Mouse (Mus musculus) brown adipose tissue, adult 24 weeks (tissue): ENCODE measurements around the gene Tubb2a. TPM values are rescaled to one million over a fixed set of nuclear protein-coding genes. Genes with fewer than 3 reads are reported as not detected.
"Not testable (repeated sequence)": the region's sequence is repeated elsewhere in the genome, so short reads cannot be mapped to it uniquely, and the experiment has no call there.

Experiments
- H3K27ac ChIP-seq: fragments of 200-500 bp; replicated peaks from 2 replicates; pipeline ENCODE4 v1.5.1; 2012; ENCODE audit warnings: low read depth, mild to moderate bottlenecking, low read length
- H3K4me1 ChIP-seq: fragments of 200-500 bp; 2 replicates; pipeline ENCODE4 v1.6.1; 2012; ENCODE audit warnings: low read length, mixed read lengths; ENCODE audit not compliant: control insufficient read depth, insufficient read depth, insufficient read length
- H3K4me3 ChIP-seq: fragments of 200-500 bp; 2 replicates; pipeline ENCODE4 v1.5.1; 2012; ENCODE audit warnings: low read depth, mild to moderate bottlenecking, low read length, moderate library complexity; ENCODE audit not compliant: insufficient read depth
- polyA plus RNA-seq: library from polyadenylated mRNA; stranded (reverse); fragments of >200 nt; gene quantifications from 2 replicates; pipeline ENCODE4 v1.2.4, GENCODE M21; 2012; ENCODE audit not compliant: missing spikeins, insufficient read depth, insufficient read length

Tubb2a gene
- polyA plus RNA-seq, 1 experiment: 21.2 TPM

DNA sequence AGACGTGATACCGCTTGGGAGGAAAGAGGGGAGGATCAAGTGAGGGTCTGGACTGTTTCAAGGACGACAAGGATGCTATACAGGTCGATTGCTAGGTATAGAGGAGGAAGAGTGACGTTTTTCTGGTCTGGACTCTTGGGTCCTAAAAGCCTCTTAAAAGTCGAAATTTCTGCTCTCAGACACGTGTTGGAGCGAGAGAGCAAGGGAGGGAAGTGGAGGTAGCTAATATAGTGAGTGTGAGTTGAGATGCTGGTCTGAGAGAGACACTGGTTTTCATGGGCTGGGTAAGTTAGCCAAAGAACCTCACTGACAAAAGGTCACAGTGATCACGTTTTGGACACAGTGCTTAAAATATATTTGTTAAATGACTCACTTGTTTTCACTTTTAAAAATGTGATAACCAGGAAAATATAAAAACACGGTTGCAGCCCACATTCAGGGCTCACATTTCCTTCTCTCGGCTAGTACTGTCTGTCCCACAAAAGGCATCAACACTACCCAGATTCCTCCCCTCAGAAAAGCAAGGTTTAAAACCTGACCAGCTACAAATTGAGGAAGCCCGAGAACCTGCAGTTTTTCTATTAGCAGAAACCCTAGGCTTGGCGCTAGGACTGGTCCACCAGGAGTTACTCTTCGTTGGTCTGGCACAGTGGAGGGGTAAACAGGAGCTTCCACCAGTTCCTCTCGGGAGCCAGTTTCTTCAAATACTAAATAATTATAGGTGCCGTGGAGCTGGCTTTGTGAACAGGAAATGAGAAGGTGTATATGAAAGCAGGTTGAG lies 883 bp upstream of the Tubb2a start:
- H3K4me3 ChIP-seq: peak overlapping the region; percentile 54
- H3K27ac ChIP-seq: peak overlapping the region; percentile 69

GRCm38 (mm10) chr13:34076561-34077491 lies 981 bp downstream of the Tubb2a start:
- Histone ChIP-seq H3K27ac (no peak overlapping the region; the same call in 1 of the 2 replicates), H3K4me1 (0 out of 2 replicates have a peak, but pooled peaks cover 3% of the 10 kb centered on the region), H3K4me3 (peak overlapping the region; percentile 83)

More for the DNA sequence above, 883 bp upstream of the Tubb2a start:
- H3K4me1 ChIP-seq: peaks cover 5% of the 10 kb centered on the region

- not testable (repeated sequence) for H3K4me3 ChIP-seq, H3K27ac ChIP-seq, H3K4me1 ChIP-seq
Measured at GRCm38 (mm10) chr13:34075893-34076292, 1.9 kb downstream of the Tubb2a start.

GRCm38 (mm10) chr13:34074441-34074840 lies 3.4 kb downstream of the Tubb2a start:
- not testable (repeated sequence) for H3K27ac ChIP-seq, H3K4me3 ChIP-seq, H3K4me1 ChIP-seq

GRCm38 (mm10) chr13:34072847-34073246 lies 5.0 kb downstream of the Tubb2a start:
- Histone ChIP-seq H3K4me1 (0 out of 2 replicates have a peak, but pooled peaks cover 3% of the 10 kb centered on the region), H3K4me3 (no peak overlapping the region), H3K27ac (no peak overlapping the region)

DNA sequence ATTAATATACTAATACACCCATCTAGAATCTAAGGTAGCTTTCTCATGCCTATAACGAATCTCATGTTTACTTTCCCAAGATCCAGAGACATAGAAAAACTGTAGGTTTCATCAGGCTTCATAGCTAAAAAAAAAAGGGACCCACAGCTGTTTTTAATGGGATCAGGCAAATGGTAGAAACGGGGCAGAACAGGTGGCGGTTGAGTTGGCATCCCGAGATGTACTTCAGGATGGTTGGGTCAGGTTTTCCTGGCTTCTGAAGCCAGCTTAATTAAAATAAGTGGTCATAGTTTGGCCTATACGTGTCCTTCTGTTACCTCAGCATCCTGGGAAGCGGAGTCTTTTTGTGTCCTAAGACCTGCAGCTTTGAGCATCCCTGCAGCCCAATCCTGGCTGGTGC lies 6.0 kb downstream of the Tubb2a start:
- H3K4me3 ChIP-seq: no peak overlapping the region

DNA sequence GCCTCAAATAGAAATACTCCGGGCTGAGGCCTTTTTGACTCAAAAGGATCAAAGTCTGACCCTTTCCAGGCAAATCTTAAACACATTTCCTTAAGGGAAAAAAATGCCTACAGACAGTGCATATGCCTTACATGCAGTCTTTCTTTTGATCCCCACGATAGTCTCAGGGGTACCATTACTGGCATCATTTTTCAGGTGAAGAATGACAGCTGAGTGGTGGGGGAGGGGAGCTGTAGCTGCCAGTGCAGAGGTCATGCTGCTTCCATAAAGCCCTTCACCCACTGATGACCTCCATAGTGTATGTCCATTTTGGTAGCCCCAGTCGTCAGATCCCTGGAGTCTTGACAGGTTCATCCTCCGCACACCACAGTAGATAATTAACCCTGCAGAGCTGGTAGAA lies 7.5 kb downstream of the Tubb2a start:
- no peaks in the 10 kb centered on the region for H3K4me1 ChIP-seq
- no peak overlapping the region for H3K27ac ChIP-seq
- no peak overlapping the region for H3K4me3 ChIP-seq

More for the DNA sequence above, 6.0 kb downstream of the Tubb2a start:
- no peak overlapping the region for H3K27ac ChIP-seq
- H3K4me1 ChIP-seq: 0 out of 2 replicates have a peak, but pooled peaks cover under 1% of the 10 kb centered on the region

GRCm38 (mm10) chr13:34066351-34066750 lies 11.5 kb downstream of the Tubb2a start:
- Histone ChIP-seq H3K4me3 (no peak overlapping the region), H3K4me1 (no peaks in the 10 kb centered on the region), H3K27ac (no peak overlapping the region)

DNA sequence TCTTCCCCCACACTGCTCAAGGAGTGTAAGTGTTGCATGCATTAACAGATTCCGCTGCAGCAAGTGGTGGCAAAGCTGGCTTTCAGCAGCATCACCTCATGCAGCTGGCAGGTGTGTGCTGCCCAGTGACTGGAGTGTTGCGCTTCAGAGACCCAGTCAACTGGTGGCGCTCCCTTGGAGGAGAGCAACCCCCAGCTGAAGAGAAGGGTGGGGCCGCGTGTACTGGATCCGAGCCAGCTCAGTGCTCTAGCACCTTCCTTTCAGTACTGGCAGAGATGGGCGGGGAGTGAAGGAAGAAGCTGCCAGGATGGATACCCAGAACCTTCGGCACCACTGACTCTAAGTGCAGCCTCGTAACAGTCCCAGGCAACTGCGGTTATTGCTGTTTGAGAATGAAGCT lies 15.3 kb downstream of the Tubb2a start:
- Histone ChIP-seq H3K27ac (no peak overlapping the region), H3K4me1 (no peaks in the 10 kb centered on the region), H3K4me3 (no peak overlapping the region)

DNA sequence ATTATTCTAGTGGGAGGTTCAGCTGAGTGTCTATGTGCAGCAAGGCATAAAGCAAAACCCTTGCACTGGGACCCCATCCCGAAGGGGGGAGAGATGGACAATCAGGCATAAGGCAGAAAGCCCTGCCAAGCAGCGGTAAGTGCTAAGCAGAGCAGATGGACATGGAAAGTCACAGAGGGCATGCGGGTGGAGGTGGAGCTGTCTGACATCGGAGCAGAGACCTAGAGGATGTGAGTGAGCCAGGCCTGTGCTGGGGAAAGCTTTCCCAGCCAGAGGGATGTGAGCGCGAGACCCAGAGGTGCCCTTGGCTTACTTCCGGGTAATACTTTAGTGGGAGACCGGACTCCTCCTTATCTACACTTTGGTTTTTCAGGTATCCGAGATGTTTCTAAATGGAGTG lies 17.7 kb downstream of the Tubb2a start:
- no peak overlapping the region for H3K27ac ChIP-seq
- no peaks in the 10 kb centered on the region for H3K4me1 ChIP-seq
- no peak overlapping the region for H3K4me3 ChIP-seq

DNA sequence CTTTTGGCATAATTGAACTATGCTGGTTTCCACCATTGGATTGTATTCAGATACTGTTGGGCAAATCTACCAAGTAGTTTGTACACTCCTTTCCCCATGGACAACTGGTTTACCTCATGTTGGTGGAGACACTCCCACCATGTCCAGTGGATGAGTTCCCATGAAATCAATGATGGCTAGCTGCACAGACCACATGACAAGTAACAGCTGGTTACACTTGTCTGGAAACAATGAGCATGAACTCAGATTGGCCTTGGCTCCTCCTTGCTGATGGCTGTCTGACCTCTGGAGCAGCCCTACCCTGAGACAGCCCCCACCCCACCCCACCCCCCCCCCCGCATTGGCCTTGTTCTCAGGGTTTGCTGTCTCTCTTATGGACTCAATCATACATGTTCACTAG lies 20.6 kb downstream of the Tubb2a start:
- Histone ChIP-seq H3K27ac (no peak overlapping the region), H3K4me1 (no peaks in the 10 kb centered on the region), H3K4me3 (no peak overlapping the region)

DNA sequence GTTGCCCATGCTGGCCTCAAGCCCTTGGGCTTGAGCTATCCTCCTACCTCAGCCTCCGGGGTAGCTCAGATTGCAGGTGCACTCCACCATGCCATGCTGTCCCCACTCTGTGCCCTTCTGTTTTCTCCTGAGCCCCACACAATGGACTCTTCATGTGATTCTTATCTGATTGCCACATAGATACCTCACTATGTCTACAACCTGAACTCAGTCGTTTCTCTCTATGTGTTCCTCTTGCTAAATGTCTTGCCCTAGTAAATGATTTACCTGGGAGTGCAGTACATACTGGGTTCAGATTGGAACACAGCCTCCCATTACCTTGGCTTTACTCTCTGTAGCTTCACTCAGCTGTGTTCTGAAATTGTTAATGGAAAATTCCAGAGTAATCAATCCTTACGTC lies 22.8 kb downstream of the Tubb2a start:
- H3K4me3 ChIP-seq: no peak overlapping the region
- H3K4me1 ChIP-seq: no peaks in the 10 kb centered on the region
- no peak overlapping the region for H3K27ac ChIP-seq

DNA sequence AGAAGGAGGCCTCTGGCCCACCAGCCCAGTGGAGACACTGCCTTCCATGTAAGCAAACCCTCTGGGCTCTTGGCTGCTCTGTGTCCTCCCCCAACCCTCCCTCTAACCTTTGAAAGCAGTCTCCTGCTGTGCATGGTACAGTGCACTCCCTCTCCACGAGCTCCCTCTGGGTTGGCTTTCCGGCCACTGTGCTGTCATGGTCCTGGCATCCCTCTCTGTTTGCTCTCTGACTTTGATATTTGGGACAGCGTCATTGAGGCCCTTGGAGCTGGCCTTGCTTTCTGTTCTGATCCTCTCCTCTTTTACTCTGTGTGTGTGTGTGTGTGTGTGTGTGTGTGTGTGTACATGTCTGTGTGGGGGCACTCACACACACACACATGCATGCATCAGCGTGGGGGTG lies 23.4 kb downstream of the Tubb2a start:
- Histone ChIP-seq H3K4me3 (no peak overlapping the region), H3K27ac (no peak overlapping the region)

GRCm38 (mm10) chr13:34053673-34054282 lies 24.0 kb downstream of the Tubb2a start:
- Histone ChIP-seq H3K27ac (no peak overlapping the region), H3K4me1 (no peaks in the 10 kb centered on the region), H3K4me3 (no peak overlapping the region)

More for the DNA sequence above, 23.4 kb downstream of the Tubb2a start:
- H3K4me1 ChIP-seq: no peaks in the 10 kb centered on the region

- Histone ChIP-seq H3K4me1 (no peaks in the 10 kb centered on the region), H3K27ac (peak overlapping the region; percentile 57; the same call in 1 of the 2 replicates), H3K4me3 (no peak overlapping the region)
Measured at GRCm38 (mm10) chr13:34051692-34052091, 26.1 kb downstream of the Tubb2a start.
